14 mouse cellular contexts compared by ENCODE assay signal in the genomic region with DNA sequence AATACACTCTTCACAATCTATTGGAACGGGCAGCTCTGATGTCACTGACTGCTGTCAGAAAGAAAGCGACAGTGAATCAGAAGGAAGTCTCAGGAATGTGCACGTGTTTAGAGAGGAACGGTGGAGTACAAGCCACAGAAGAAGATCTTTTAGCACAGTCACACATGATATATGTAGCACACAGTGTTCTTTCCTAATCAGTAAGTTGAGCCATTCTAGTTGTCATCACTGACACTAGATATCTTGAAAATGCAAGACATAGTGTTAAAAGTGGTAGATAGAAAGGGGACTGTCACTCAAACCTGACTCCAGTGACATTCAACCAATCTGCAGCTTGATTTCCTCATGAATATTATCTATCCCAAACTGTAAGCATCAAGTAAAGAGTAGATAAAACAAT.
"Had no signal": no experiment of that assay in that cellular context is flagged by ENCODE, and none has a peak within 500 bp of the region (broad histone marks: within the 10 kb centered on the region; RNA-seq: fewer than 3 reads in every experiment).

No protein-coding gene starts in this region.

- H3K9ac ChIP-seq: limb, embryonic 15.5 days; lung, embryonic 14.5 days; midbrain, embryonic 12.5 days; neural tube, embryonic 15.5 days; stomach, embryonic 15.5 days had no signal

- ATAC-seq: intestine, postnatal 0 days had no signal

- H3K4me3 ChIP-seq: limb, embryonic 15.5 days; megakaryocyte, embryonic 14.5 days; midbrain, embryonic 12.5 days; neural tube, embryonic 15.5 days; stomach, embryonic 15.5 days had no signal

- H3K27ac ChIP-seq: limb, embryonic 15.5 days; midbrain, embryonic 12.5 days; neural tube, embryonic 15.5 days; stomach, embryonic 15.5 days had no signal

- H3K4me2 ChIP-seq: limb, embryonic 15.5 days; lung, embryonic 14.5 days; midbrain, embryonic 12.5 days; neural tube, embryonic 15.5 days; stomach, embryonic 15.5 days had no signal

- H3K27me3 ChIP-seq: limb, embryonic 15.5 days; megakaryocyte, embryonic 14.5 days; midbrain, embryonic 12.5 days; neural tube, embryonic 15.5 days; stomach, embryonic 15.5 days had no signal

- DNase-seq: kidney, adult 8-10 months; kidney, postnatal 25 days; lung, embryonic 14.5 days; lung, postnatal 10 days; lung, postnatal 4 days; retina, postnatal 1 day; thymus, adult 2 months; thymus, postnatal 25 days had no signal

- H3K9me3 ChIP-seq: limb, embryonic 15.5 days; megakaryocyte, embryonic 14.5 days; midbrain, embryonic 12.5 days; neural tube, embryonic 15.5 days; stomach, embryonic 15.5 days had no signal
